ENCODE assay signal across 9 mouse cellular contexts in genomic region chr9:56894006-56894405, GRCm38 (mm10). TPM values are rescaled to one million over a fixed set of nuclear protein-coding genes. Genes with fewer than 3 reads are reported as not detected.
DNase-seq lines count a peak whose midpoint lies in the region; ATAC-seq and TF ChIP-seq lines count a peak whose summit lies in the region.
"Had no signal": no experiment of that assay in that cellular context is flagged by ENCODE, and none has a peak within 500 bp of the region (broad histone marks: within the 10 kb centered on the region; RNA-seq: fewer than 3 reads in every experiment).

No protein-coding gene starts in this region.

- H3K4me3 ChIP-seq in heart, embryonic 11.5 days (ENCODE audit: low read depth, low read length) = no peak overlapping the region
- no peak overlapping the region for H3K4me3 ChIP-seq in cortical plate, adult 2 months (ENCODE audit: insufficient read depth, low read length)
- no peak overlapping the region for H3K4me3 ChIP-seq in lung, embryonic 16.5 days (ENCODE audit: low read length)

- no peaks in the 10 kb centered on the region for H3K9me3 ChIP-seq in heart, embryonic 11.5 days (replicated peaks; ENCODE audit: control insufficient read depth, low read length)
- no peaks in the 10 kb centered on the region for H3K9me3 ChIP-seq in lung, embryonic 16.5 days (ENCODE audit: control insufficient read depth, low read length)

- H3K27me3 ChIP-seq in heart, embryonic 11.5 days (ENCODE audit: control insufficient read depth, insufficient read depth, low read length) = peaks cover 3% of the 10 kb centered on the region
- H3K27me3 ChIP-seq in lung, embryonic 16.5 days (ENCODE audit: control insufficient read depth, insufficient read depth, low read depth, low read length) = no peaks in the 10 kb centered on the region

- no peak for DNase-seq in heart, adult 9 months (ENCODE audit: low spot score in 2 of 2)
- DNase-seq in right cerebral cortex, postnatal 4 days = peak; percentile 55
- DNase-seq in right cerebral cortex, adult 18-20 months = no peak
- DNase-seq in cerebellum, adult 18-20 months = no peak

- peaks cover 4% of the 10 kb centered on the region; the same call in 1 of the 2 replicates for H3K36me3 ChIP-seq in heart, embryonic 11.5 days (ENCODE audit: control insufficient read depth, insufficient read depth, low read length)
- no peaks in the 10 kb centered on the region; the same call in 1 of the 2 replicates for H3K36me3 ChIP-seq in lung, embryonic 16.5 days (ENCODE audit: control insufficient read depth, insufficient read depth, low read length)

- H3K27ac ChIP-seq in heart, embryonic 11.5 days (ENCODE audit: low read depth, low read length) = no peak overlapping the region
- H3K27ac ChIP-seq in cortical plate, adult 2 months (ENCODE audit: insufficient read depth, low read length) = no peak overlapping the region
- H3K27ac ChIP-seq in lung, embryonic 16.5 days (ENCODE audit: low read length) = no peak overlapping the region

- H3K9ac ChIP-seq in heart, embryonic 11.5 days (ENCODE audit: low read depth, low read length) = 0 out of 2 replicates have a peak overlapping the region, but pooled peaks have one; percentile 1
- H3K9ac ChIP-seq in lung, embryonic 16.5 days (ENCODE audit: low read length) = peak overlapping the region; percentile 52

- WGBS in heart, embryonic 11.5 days (ENCODE audit: insufficient replicate concordance) = 14% methylated on average over 3 of the region's 3 CpGs
- WGBS in lung, embryonic 16.5 days = 6% methylated on average over 3 of the region's 3 CpGs

- H3K4me1 ChIP-seq in heart, embryonic 11.5 days (ENCODE audit: control insufficient read depth, insufficient read depth, low read length) = peaks cover 17% of the 10 kb centered on the region
- no peaks in the 10 kb centered on the region; the same call in none of the 2 replicates for H3K4me1 ChIP-seq in cortical plate, adult 2 months (ENCODE audit: control insufficient read depth, insufficient read depth, low read length)
- peaks cover 9% of the 10 kb centered on the region for H3K4me1 ChIP-seq in lung, embryonic 16.5 days (replicated peaks; ENCODE audit: control insufficient read depth, insufficient read depth, low read length)

- TF ChIP-seq CTCF in cortical plate, adult 2 months (IDR thresholded peaks at IDR 0.05; ENCODE audit: extremely low read depth, insufficient read depth, low read length) = 0 out of 2 replicates have a peak, but pooled peaks have one; percentile 26

- ATAC-seq in heart, embryonic 11.5 days (replicated peaks; ENCODE audit: insufficient number of reproducible peaks, low FRiP score, low TSS enrichment) = no peak
- no peak; the same call in 1 of the 2 replicates for ATAC-seq in lung, embryonic 16.5 days (ENCODE audit: low read depth)
- no peak for ATAC-seq in megakaryocyte, adult 5-6 weeks (ENCODE audit: poor library complexity, severe bottlenecking)

- no peak overlapping the region for H3K4me2 ChIP-seq in heart, embryonic 11.5 days
- H3K4me2 ChIP-seq in lung, embryonic 16.5 days (ENCODE audit: low read depth, low read length) = no peak overlapping the region

- no peak for TF ChIP-seq POLR2A in cortical plate, adult 2 months (IDR thresholded peaks at IDR 0.05; ENCODE audit: extremely low read depth, insufficient read depth, low read length)

RNA-seq across cellular contexts. Expression of gene Cspg4, which starts 29.2 kb away (rescaled TPM):
- 18.6 and 22.0 TPM in 2 replicates for polyA plus RNA-seq in heart, embryonic 11.5 days (2014; fragmentation: Nextera tagmentation; extraction: Ambion mirVana)
- 12.5 and 13.3 TPM in 2 replicates for polyA plus RNA-seq in cortical plate, adult 2 months (2012; rRNA removed)
- 23.9 and 26.5 TPM in 2 replicates for polyA plus RNA-seq in lung, embryonic 16.5 days (2015; fragmentation: Nextera tagmentation; extraction: Ambion mirVana)
- not detected in 2 replicates for total RNA-seq in megakaryocyte, adult 5-6 weeks (2015)
- not detected in 2 replicates for total RNA-seq in megakaryocyte, adult 5-6 weeks (2017)

RNA-seq across cellular contexts. Expression of gene Odf3l1, which starts 29.5 kb away (rescaled TPM):
- 0.82 and 0.87 TPM in 2 replicates for polyA plus RNA-seq in heart, embryonic 11.5 days (2014; fragmentation: Nextera tagmentation; extraction: Ambion mirVana)
- 0.11 and 0.38 TPM in 2 replicates for polyA plus RNA-seq in cortical plate, adult 2 months (2012; rRNA removed)
- polyA plus RNA-seq in lung, embryonic 16.5 days (2015; fragmentation: Nextera tagmentation; extraction: Ambion mirVana) = 0.20 and 1.1 TPM in 2 replicates
- not detected in 2 replicates for total RNA-seq in megakaryocyte, adult 5-6 weeks (2015)
- total RNA-seq in megakaryocyte, adult 5-6 weeks (2017) = not detected in 2 replicates
- total RNA-seq: left cerebral cortex, postnatal 10 days had no signal

RNA-seq across cellular contexts. Expression of gene Snx33, which starts 34.2 kb away (rescaled TPM):
- 4.5 and 5.2 TPM in 2 replicates for polyA plus RNA-seq in heart, embryonic 11.5 days (2014; fragmentation: Nextera tagmentation; extraction: Ambion mirVana)
- polyA plus RNA-seq in cortical plate, adult 2 months (2012; rRNA removed) = 6.4 and 7.4 TPM in 2 replicates
- polyA plus RNA-seq in lung, embryonic 16.5 days (2015; fragmentation: Nextera tagmentation; extraction: Ambion mirVana) = 11.8 and 12.2 TPM in 2 replicates
- total RNA-seq in megakaryocyte, adult 5-6 weeks (2015) = 3.6 and 4.0 TPM in 2 replicates
- total RNA-seq in megakaryocyte, adult 5-6 weeks (2017) = 2.2 and 3.1 TPM in 2 replicates

RNA-seq across cellular contexts. Expression of gene Imp3, which starts 43.3 kb away (rescaled TPM):
- 65.6 and 66.0 TPM in 2 replicates for polyA plus RNA-seq in heart, embryonic 11.5 days (2014; fragmentation: Nextera tagmentation; extraction: Ambion mirVana)
- polyA plus RNA-seq in cortical plate, adult 2 months (2012; rRNA removed) = 84.9 and 86.0 TPM in 2 replicates
- 73.3 and 80.2 TPM in 2 replicates for polyA plus RNA-seq in lung, embryonic 16.5 days (2015; fragmentation: Nextera tagmentation; extraction: Ambion mirVana)
- total RNA-seq in megakaryocyte, adult 5-6 weeks (2015) = 71.0 and 83.9 TPM in 2 replicates
- total RNA-seq in megakaryocyte, adult 5-6 weeks (2017) = 34.2 and 54.6 TPM in 2 replicates

RNA-seq across cellular contexts. Expression of gene Snupn, which starts 56.7 kb away (rescaled TPM):
- 19.0 and 21.6 TPM in 2 replicates for polyA plus RNA-seq in heart, embryonic 11.5 days (2014; fragmentation: Nextera tagmentation; extraction: Ambion mirVana)
- 15.7 and 16.0 TPM in 2 replicates for polyA plus RNA-seq in cortical plate, adult 2 months (2012; rRNA removed)
- polyA plus RNA-seq in lung, embryonic 16.5 days (2015; fragmentation: Nextera tagmentation; extraction: Ambion mirVana) = 22.0 and 23.4 TPM in 2 replicates
- total RNA-seq in megakaryocyte, adult 5-6 weeks (2015) = 3.5 and 4.6 TPM in 2 replicates
- total RNA-seq in megakaryocyte, adult 5-6 weeks (2017) = 5.0 and 7.1 TPM in 2 replicates
